Mouse (Mus musculus) testis, adult 2 months (tissue): Measurements from ENCODE around the gene Sorbs2. TPM values are rescaled to one million over a fixed set of nuclear protein-coding genes. Genes with fewer than 3 reads are reported as not detected.

ENCODE experiments used
- H3K27ac ChIP-seq: fragments of 200-500 bp; 2 replicates; pipeline ENCODE4 v1.5.1; 2012; ENCODE audit warnings: low read depth, low read length; ENCODE audit not compliant: control insufficient read depth, insufficient read depth
- H3K27me3 ChIP-seq: fragments of 200-500 bp; 2 replicates; pipeline ENCODE4 v1.6.1; 2012; ENCODE audit warnings: mild to moderate bottlenecking, low read length, moderate library complexity; ENCODE audit not compliant: control insufficient read depth, insufficient read depth
- H3K36me3 ChIP-seq: fragments of 200-500 bp; 2 replicates; pipeline ENCODE4 v1.6.1; 2012; ENCODE audit warnings: mild to moderate bottlenecking, low read length; ENCODE audit not compliant: control insufficient read depth, insufficient read depth
- H3K4me1 ChIP-seq: fragments of 200-500 bp; 2 replicates; pipeline ENCODE4 v1.6.1; 2012; ENCODE audit warnings: low read length; ENCODE audit not compliant: control insufficient read depth, insufficient read depth
- H3K4me3 ChIP-seq: fragments of 200-500 bp; 2 replicates; pipeline ENCODE4 v1.5.1; 2012; ENCODE audit warnings: low read depth, mild to moderate bottlenecking, low read length, moderate library complexity, mixed read lengths; ENCODE audit not compliant: control insufficient read depth
- CTCF ChIP-seq: fragments of 200-500 bp; IDR thresholded peaks from 2 replicates; pipeline ENCODE4 v1.5.1; 2012; ENCODE audit warnings: low read depth, mild to moderate bottlenecking, inconsistent platforms, low read length, moderate library complexity; ENCODE audit not compliant: control insufficient read depth, insufficient read depth, insufficient replicate concordance
- POLR2A ChIP-seq: fragments of 200-500 bp; IDR thresholded peaks from 2 replicates; pipeline ENCODE4 v1.6.1; 2012; ENCODE audit warnings: low read depth, mild to moderate bottlenecking, inconsistent platforms, low read length, moderate library complexity; ENCODE audit not compliant: control insufficient read depth
- polyA plus RNA-seq: library from polyadenylated mRNA; depleted of rRNA; stranded (reverse); fragments of >200 nt; gene quantifications from 2 replicates; pipeline ENCODE4 v1.2.3, GENCODE M21; 2012

Sorbs2 gene
- polyA plus RNA-seq, 1 experiment: 5.8 TPM

GRCm38 (mm10) chr8:45734071-45734470, 226.5 kb downstream of the Sorbs2 start:
- no peak overlapping the region for H3K4me3 ChIP-seq
- H3K27ac ChIP-seq: no peak overlapping the region
- TF ChIP-seq CTCF (no peak), POLR2A (no peak)
- H3K27me3 ChIP-seq: no peaks in the 10 kb centered on the region
- H3K36me3 ChIP-seq: no peaks in the 10 kb centered on the region
- no peaks in the 10 kb centered on the region for H3K4me1 ChIP-seq

GRCm38 (mm10) chr8:45737266-45737665, 229.7 kb downstream of the Sorbs2 start:
- no peak overlapping the region for H3K4me3 ChIP-seq
- H3K27me3 ChIP-seq: no peaks in the 10 kb centered on the region
- TF ChIP-seq CTCF: no peak
- no peak for TF ChIP-seq POLR2A
- H3K27ac ChIP-seq: no peak overlapping the region
- H3K4me1 ChIP-seq: no peaks in the 10 kb centered on the region
- no peaks in the 10 kb centered on the region for H3K36me3 ChIP-seq

GRCm38 (mm10) chr8:45743326-45743725, 235.7 kb downstream of the Sorbs2 start:
- H3K27me3 ChIP-seq: no peaks in the 10 kb centered on the region
- H3K4me3 ChIP-seq: no peak overlapping the region
- TF ChIP-seq CTCF: no peak
- no peak for TF ChIP-seq POLR2A
- H3K36me3 ChIP-seq: no peaks in the 10 kb centered on the region
- H3K27ac ChIP-seq: no peak overlapping the region
- no peaks in the 10 kb centered on the region for H3K4me1 ChIP-seq

GRCm38 (mm10) chr8:45743739-45744138, 236.2 kb downstream of the Sorbs2 start:
- Histone ChIP-seq H3K27ac (no peak overlapping the region), H3K4me1 (no peaks in the 10 kb centered on the region), H3K27me3 (no peaks in the 10 kb centered on the region), H3K4me3 (no peak overlapping the region), H3K36me3 (no peaks in the 10 kb centered on the region)
- TF ChIP-seq POLR2A: no peak
- no peak for TF ChIP-seq CTCF

- Histone ChIP-seq H3K27me3 (no peaks in the 10 kb centered on the region), H3K4me1 (no peaks in the 10 kb centered on the region), H3K4me3 (no peak overlapping the region), H3K36me3 (no peaks in the 10 kb centered on the region), H3K27ac (no peak overlapping the region)
- TF ChIP-seq CTCF (no peak), POLR2A (no peak)
Observed at GRCm38 (mm10) chr8:45751512-45752502, 244.2 kb downstream of the Sorbs2 start.

- Histone ChIP-seq H3K4me3 (no peak overlapping the region), H3K4me1 (no peaks in the 10 kb centered on the region), H3K27ac (no peak overlapping the region), H3K27me3 (no peaks in the 10 kb centered on the region), H3K36me3 (no peaks in the 10 kb centered on the region)
- TF ChIP-seq POLR2A (no peak), CTCF (no peak)
Observed at GRCm38 (mm10) chr8:45755482-45755881, 247.9 kb downstream of the Sorbs2 start.

GRCm38 (mm10) chr8:45755972-45756371, 248.4 kb downstream of the Sorbs2 start:
- TF ChIP-seq POLR2A: no peak
- TF ChIP-seq CTCF: no peak

More at GRCm38 (mm10) chr8:45755972-45756371, 248.4 kb downstream of the Sorbs2 start:
- no peaks in the 10 kb centered on the region for H3K36me3 ChIP-seq
- no peak overlapping the region for H3K27ac ChIP-seq
- no peaks in the 10 kb centered on the region for H3K4me1 ChIP-seq
- no peak overlapping the region for H3K4me3 ChIP-seq
- H3K27me3 ChIP-seq: no peaks in the 10 kb centered on the region
